Mouse (Mus musculus) limb, embryonic 14.5 days (tissue): ENCODE results near the gene Mcm6. TPM values are rescaled to one million over a fixed set of nuclear protein-coding genes. Genes with fewer than 3 reads are reported as not detected.

Experiments
- ATAC-seq: fragments of 200-750 bp; cut with Nextera tagmentation; 2 replicates; pipeline ENCODE4 v1.8.0; 2017; ENCODE audit warnings: low read depth, moderate number of reproducible peaks, moderate TSS enrichment; ENCODE audit not compliant: low FRiP score
- DNase-seq: peaks from one replicate; pipeline ENCODE4 v3.0.0-alpha.2; 2015; ENCODE audit warnings: low spot score
- H3K27ac ChIP-seq: fragments of 300-500 bp; sonication (generic); replicated peaks from 2 replicates; pipeline ENCODE4 v1.5.1; 2014; ENCODE audit warnings: low read depth, mild to moderate bottlenecking, low read length, moderate library complexity, mixed read lengths
- H3K27me3 ChIP-seq: fragments of 300-500 bp; sonication (generic); 2 replicates; pipeline ENCODE4 v1.6.1; 2014; ENCODE audit warnings: low read length, mixed read lengths; ENCODE audit not compliant: control insufficient read depth, insufficient read depth
- H3K36me3 ChIP-seq: fragments of 300-500 bp; sonication (generic); 2 replicates; pipeline ENCODE4 v1.6.1; 2014; ENCODE audit warnings: mild to moderate bottlenecking, low read length, moderate library complexity, mixed read lengths; ENCODE audit not compliant: control insufficient read depth, insufficient read depth
- H3K4me1 ChIP-seq: fragments of 300-500 bp; sonication (generic); 2 replicates; pipeline ENCODE4 v1.6.1; 2014; ENCODE audit warnings: antibody characterized with exemption, low read length, mixed read lengths; ENCODE audit not compliant: control insufficient read depth, insufficient read depth
- H3K4me2 ChIP-seq: fragments of 300-500 bp; sonication (generic); replicated peaks from 2 replicates; pipeline ENCODE4 v1.6.1; 2014; ENCODE audit warnings: low read depth, mild to moderate bottlenecking, low read length, moderate library complexity; ENCODE audit not compliant: severe bottlenecking
- H3K4me3 ChIP-seq: fragments of 300-500 bp; sonication (generic); replicated peaks from 2 replicates; pipeline ENCODE4 v1.5.1; 2014; ENCODE audit warnings: low read length
- H3K9ac ChIP-seq: fragments of 300-500 bp; sonication (generic); 2 replicates; pipeline ENCODE4 v1.6.1; 2014; ENCODE audit warnings: mild to moderate bottlenecking, low read depth, low read length, moderate library complexity; ENCODE audit not compliant: severe bottlenecking
- H3K9me3 ChIP-seq: fragments of 300-500 bp; sonication (generic); 2 replicates; pipeline ENCODE4 v1.6.1; 2016; ENCODE audit warnings: low read length; ENCODE audit not compliant: control insufficient read depth
- POLR2A ChIP-seq: fragments of 200-500 bp; IDR thresholded peaks from 2 replicates; pipeline ENCODE4 v1.8.0; 2012; ENCODE audit warnings: inconsistent platforms, mild to moderate bottlenecking, moderate library complexity, borderline replicate concordance; ENCODE audit not compliant: insufficient read depth, insufficient read length; ENCODE audit errors: extremely low read depth
- WGBS: fragments of 180-500 bp; shearing (Covaris S2); extraction: QIAGEN DNeasy Blood & Tissue Kit; methylation state at CpG from one replicate; pipeline ENCODE4 v1.1.7; 2014; 5-methylcytosine and 5-hydroxymethylcytosine counted together
- polyA plus RNA-seq, 2 experiments: library from polyadenylated mRNA; depleted of rRNA in 1 of 2; stranded (reverse) in 1 of 2; unstranded in 1 of 2; fragments of >200 nt; fragmentation: Nextera tagmentation in 1 of 2; extraction: Ambion mirVana in 1 of 2; gene quantifications; 2 replicates each; pipeline versions ENCODE4 v1.2.1 to v1.2.3; 2012 to 2014

The Mcm6 gene
- polyA plus RNA-seq, 2 experiments = 124 to 193 TPM

DNA sequence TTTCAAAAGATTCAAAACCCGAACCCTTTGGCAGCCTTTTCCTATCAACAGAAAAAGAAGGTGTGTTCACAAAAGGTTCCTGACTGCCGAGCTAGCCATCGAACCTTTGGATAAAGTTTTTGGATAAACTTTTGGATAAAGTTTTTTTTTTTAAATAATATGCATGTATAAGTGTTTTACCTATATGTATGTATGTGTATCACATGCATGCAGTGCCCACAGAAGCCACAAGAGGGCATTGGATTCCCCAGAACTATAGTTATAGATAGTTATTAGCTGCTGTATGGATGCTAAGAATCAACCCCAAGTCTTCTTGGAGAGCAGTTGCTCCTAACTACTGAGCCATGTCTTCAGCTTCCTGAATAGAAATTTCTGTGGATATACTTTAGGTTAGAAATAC is 77.7 kb downstream of the Mcm6 start:
- Histone ChIP-seq H3K4me1 (no peaks in the 10 kb centered on the region), H3K4me3 (no peak overlapping the region), H3K9me3 (no peaks in the 10 kb centered on the region; the same call in 1 of the 2 replicates), H3K27ac (no peak overlapping the region), H3K4me2 (no peak overlapping the region), H3K36me3 (peaks cover 42% of the 10 kb centered on the region), H3K9ac (no peak overlapping the region), H3K27me3 (no peaks in the 10 kb centered on the region)
- DNase-seq = no peak
- WGBS = 91% methylated on average over 3 of the region's 3 CpGs
- ATAC-seq = no peak
- TF ChIP-seq POLR2A = no peak

Other genes starting within 250 kb of the Mcm6 start
- gene Ubxn4, start 115.7 kb downstream of the Mcm6 start, polyA plus RNA-seq (2012; rRNA removed) = 42.9 and 46.5 TPM in 2 replicates
- 64.0 and 75.5 TPM in 2 replicates for gene Ubxn4, start 115.7 kb downstream of the Mcm6 start, polyA plus RNA-seq (2014; fragmentation: Nextera tagmentation; extraction: Ambion mirVana)
- 0.46 and 0.52 TPM in 2 replicates for gene Lct, start 31.3 kb downstream of the Mcm6 start, polyA plus RNA-seq (2012; rRNA removed)
- 0.12 and 0.17 TPM in 2 replicates for gene Lct, start 31.3 kb downstream of the Mcm6 start, polyA plus RNA-seq (2014; fragmentation: Nextera tagmentation; extraction: Ambion mirVana)
- 40.9 and 57.0 TPM in 2 replicates for gene Dars, start 57.7 kb upstream of the Mcm6 start, polyA plus RNA-seq (2012; rRNA removed)
- gene Dars, start 57.7 kb upstream of the Mcm6 start, polyA plus RNA-seq (2014; fragmentation: Nextera tagmentation; extraction: Ambion mirVana) = 86.9 and 88.7 TPM in 2 replicates
- 28.6 and 37.5 TPM in 2 replicates for gene Cxcr4, start 232.6 kb upstream of the Mcm6 start, polyA plus RNA-seq (2012; rRNA removed)
- gene Cxcr4, start 232.6 kb upstream of the Mcm6 start, polyA plus RNA-seq (2014; fragmentation: Nextera tagmentation; extraction: Ambion mirVana) = 2.9 and 3.6 TPM in 2 replicates